In the genomic region with DNA sequence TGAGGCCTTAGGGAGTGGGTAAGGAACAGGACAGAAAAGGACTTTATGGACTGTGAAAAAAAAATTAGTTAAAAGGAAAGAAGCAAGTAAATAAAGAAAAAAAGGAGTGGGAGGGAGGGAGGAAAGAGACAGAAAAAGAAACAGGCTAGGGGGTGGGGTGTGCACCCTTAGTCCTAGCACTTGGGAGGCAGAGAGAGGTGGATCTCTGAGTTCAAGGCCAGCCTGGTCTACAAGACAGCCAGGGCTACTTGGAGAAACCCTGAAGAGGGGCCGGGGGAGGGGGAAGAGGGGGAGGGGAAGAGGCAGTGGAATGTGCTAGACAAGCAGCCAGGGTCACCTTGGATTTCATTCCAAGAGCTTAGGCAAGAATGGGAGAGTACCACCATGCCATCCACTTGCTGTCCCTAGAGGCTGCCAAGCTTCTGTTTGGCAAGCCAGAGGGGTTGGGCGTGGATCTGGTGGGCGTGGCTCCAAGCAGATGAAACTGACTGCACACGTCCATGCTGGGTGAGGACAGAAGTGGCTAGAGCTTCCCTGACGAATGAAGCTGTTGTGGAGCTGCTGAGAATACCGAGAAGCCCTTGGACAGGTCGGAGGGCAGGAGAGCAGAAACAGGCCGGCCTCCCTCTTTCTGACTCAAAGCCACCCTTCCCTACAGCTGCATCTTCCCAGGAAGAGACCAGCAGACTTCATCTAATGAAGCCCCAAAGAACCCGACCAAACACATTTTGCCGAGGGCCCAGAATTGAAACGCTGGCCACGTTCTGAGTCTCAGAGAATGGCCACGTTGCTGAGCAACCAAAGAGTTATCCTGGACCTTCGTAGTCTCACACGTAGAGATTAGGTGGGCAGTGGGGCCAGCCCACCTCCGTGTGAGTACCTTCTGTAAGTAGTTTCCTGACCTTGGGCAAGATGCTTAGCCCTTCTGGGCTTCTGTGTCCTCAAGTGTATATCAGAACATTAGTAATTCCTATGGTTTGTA, we compare ENCODE assay signal across 8 mouse cellular contexts. TPM values are rescaled to one million over a fixed set of nuclear protein-coding genes. Genes with fewer than 3 reads are reported as not detected.
DNase-seq lines count a peak whose midpoint lies in the region; ATAC-seq lines count a peak whose summit lies in the region.

No protein-coding gene starts in this region.

- H3K4me1 ChIP-seq in hindbrain, embryonic 16.5 days (ENCODE audit: control insufficient read depth, insufficient read depth, low read depth, low read length), result peaks cover 11% of the 10 kb centered on the region
- H3K4me1 ChIP-seq in liver, embryonic 16.5 days (ENCODE audit: control insufficient read depth, low read depth, low read length), result peaks cover 13% of the 10 kb centered on the region
- peaks cover 25% of the 10 kb centered on the region for H3K4me1 ChIP-seq in neural tube, embryonic 13.5 days (replicated peaks)

- H3K4me2 ChIP-seq in hindbrain, embryonic 16.5 days (ENCODE audit: low read length), result no peak overlapping the region
- no peak overlapping the region for H3K4me2 ChIP-seq in liver, embryonic 16.5 days (ENCODE audit: low read depth, low read length)
- H3K4me2 ChIP-seq in neural tube, embryonic 13.5 days, result no peak overlapping the region

- peak overlapping the region; percentile 59 for H3K27ac ChIP-seq in hindbrain, embryonic 16.5 days (ENCODE audit: low read depth, low read length)
- no peak overlapping the region for H3K27ac ChIP-seq in liver, embryonic 16.5 days (ENCODE audit: low read length)
- H3K27ac ChIP-seq in neural tube, embryonic 13.5 days (replicated peaks), result peak overlapping the region; percentile 43

- no peak overlapping the region for H3K9ac ChIP-seq in hindbrain, embryonic 16.5 days (ENCODE audit: low read depth, low read length)
- no peak overlapping the region for H3K9ac ChIP-seq in liver, embryonic 16.5 days (ENCODE audit: low read depth, low read length)
- H3K9ac ChIP-seq in neural tube, embryonic 13.5 days, result no peak overlapping the region

- DNase-seq in ovary, postnatal 36 days (ENCODE audit: low spot score), result peak; percentile 72
- no peak for DNase-seq in ovary, postnatal 10 days (ENCODE audit: low spot score)
- DNase-seq in gastrocnemius, adult 18-20 months (ENCODE audit: low spot score), result peak; percentile 44
- DNase-seq in thymus, postnatal 4 days, result no peak
- no peak for DNase-seq in layer of hippocampus, adult 8-10 months (ENCODE audit: low spot score in 2 of 2)

- peak; percentile 40 for ATAC-seq in hindbrain, embryonic 16.5 days
- peak; percentile 71 for ATAC-seq in liver, embryonic 16.5 days (ENCODE audit: low read depth)
- peak; percentile 61 for ATAC-seq in neural tube, embryonic 13.5 days (ENCODE audit: low read depth)

- no peaks in the 10 kb centered on the region for H3K27me3 ChIP-seq in hindbrain, embryonic 16.5 days (replicated peaks; ENCODE audit: control insufficient read depth, insufficient read depth, low read length)
- H3K27me3 ChIP-seq in liver, embryonic 16.5 days (ENCODE audit: control insufficient read depth, insufficient read depth, low read depth, low read length), result no peaks in the 10 kb centered on the region
- no peaks in the 10 kb centered on the region for H3K27me3 ChIP-seq in neural tube, embryonic 13.5 days

- WGBS in hindbrain, embryonic 16.5 days, result 33% methylated on average over 16 of the region's 16 CpGs
- WGBS in liver, embryonic 16.5 days (ENCODE audit: insufficient replicate concordance), result 45% methylated on average over 16 of the region's 16 CpGs
- WGBS in neural tube, embryonic 13.5 days, result 47% methylated on average over 16 of the region's 16 CpGs

- H3K36me3 ChIP-seq in hindbrain, embryonic 16.5 days (ENCODE audit: control insufficient read depth, insufficient read depth, low read length), result no peaks in the 10 kb centered on the region
- H3K36me3 ChIP-seq in liver, embryonic 16.5 days (ENCODE audit: control insufficient read depth, insufficient read depth), result no peaks in the 10 kb centered on the region
- H3K36me3 ChIP-seq in neural tube, embryonic 13.5 days, result no peaks in the 10 kb centered on the region

- no peak overlapping the region for H3K4me3 ChIP-seq in hindbrain, embryonic 16.5 days (ENCODE audit: low read length)
- no peak overlapping the region for H3K4me3 ChIP-seq in liver, embryonic 16.5 days (ENCODE audit: low read depth, low read length)
- H3K4me3 ChIP-seq in neural tube, embryonic 13.5 days, result no peak overlapping the region

- H3K9me3 ChIP-seq in hindbrain, embryonic 16.5 days (ENCODE audit: control insufficient read depth, low read length), result no peaks in the 10 kb centered on the region
- no peaks in the 10 kb centered on the region for H3K9me3 ChIP-seq in liver, embryonic 16.5 days (replicated peaks; ENCODE audit: control insufficient read depth, low read length)
- H3K9me3 ChIP-seq in neural tube, embryonic 13.5 days, result no peaks in the 10 kb centered on the region

RNA-seq across cellular contexts. Expression of a gene that starts 31.6 kb away (rescaled TPM):
- total RNA-seq in gastrocnemius, adult 18-20 months (2021), result 1 to 10 TPM; 9.6 to 9.7 TPM
- polyA plus RNA-seq in hindbrain, embryonic 16.5 days (2015; fragmentation: Nextera tagmentation; extraction: Ambion mirVana), result 93.4 and 94.7 TPM in 2 replicates
- 24.8 and 25.0 TPM in 2 replicates for polyA plus RNA-seq in liver, embryonic 16.5 days (2015; fragmentation: Nextera tagmentation; extraction: Ambion mirVana)
- polyA plus RNA-seq in neural tube, embryonic 13.5 days (2015; fragmentation: Nextera tagmentation; extraction: Ambion mirVana), result 84.6 and 85.9 TPM in 2 replicates
- 10 to 100 TPM; 26.1 to 35.8 (median 29.9) TPM for total RNA-seq in layer of hippocampus, adult 8-10 months (2022)

RNA-seq across cellular contexts. Expression of a gene that starts 48.3 kb away (rescaled TPM):
- total RNA-seq in gastrocnemius, adult 18-20 months (2021), result under 1 TPM; 0.34 to 0.90 TPM
- polyA plus RNA-seq in hindbrain, embryonic 16.5 days (2015; fragmentation: Nextera tagmentation; extraction: Ambion mirVana), result 3.1 and 4.2 TPM in 2 replicates
- 3.3 and 3.8 TPM in 2 replicates for polyA plus RNA-seq in liver, embryonic 16.5 days (2015; fragmentation: Nextera tagmentation; extraction: Ambion mirVana)
- 3.9 and 4.6 TPM in 2 replicates for polyA plus RNA-seq in neural tube, embryonic 13.5 days (2015; fragmentation: Nextera tagmentation; extraction: Ambion mirVana)
- 1 to 10 TPM in 3 of 4 experiments, under 1 TPM in 1; 0.41 to 2.6 (median 2.0) TPM for total RNA-seq in layer of hippocampus, adult 8-10 months (2022)

Comparison
In these comparisons a context has a peak if more than half of its experiments do, and no peak if none do; other contexts are left out.
1. DNase-seq: peak in ovary, postnatal 36 days (single experiment) and gastrocnemius, adult 18-20 months (single experiment); none in ovary, postnatal 10 days (single experiment), thymus, postnatal 4 days (single experiment) and layer of hippocampus, adult 8-10 months (0 of 2).
2. Peak in every context shown above with its lines, with median percentiles within 50 percentile points of each other: ATAC-seq.